Mouse (Mus musculus) gastrocnemius, adult 18-20 months (tissue): ENCODE data around the gene Brd4. TPM values are rescaled to one million over a fixed set of nuclear protein-coding genes. Genes with fewer than 3 reads are reported as not detected.

Source experiments
- DNase-seq: peaks from one replicate; pipeline ENCODE4 v3.0.0; 2021; ENCODE audit warnings: low spot score
- long read RNA-seq, 2 experiments: library from polyadenylated mRNA; stranded (forward); transcript quantifications; one replicate each; pipeline ENCODE4 v2.0.0; 2021
- total RNA-seq, 2 experiments: library from RNA; stranded (reverse); gene quantifications; 2 replicates each; pipeline ENCODE4 v1.2.3; 2021

Brd4 gene
- 10 to 100 TPM; 41.0 to 47.3 TPM for total RNA-seq
- long read RNA-seq, experiment 1, partial matches to known transcripts = 4 of 8 reads
- long read RNA-seq, experiment 1, other reads (novel, unspliced or antisense) = 4 of 8 reads
- long read RNA-seq, experiment 2, partial matches to known transcripts = 4 of 10 reads
- long read RNA-seq, experiment 2, other reads (novel, unspliced or antisense) = 6 of 10 reads

DNA sequence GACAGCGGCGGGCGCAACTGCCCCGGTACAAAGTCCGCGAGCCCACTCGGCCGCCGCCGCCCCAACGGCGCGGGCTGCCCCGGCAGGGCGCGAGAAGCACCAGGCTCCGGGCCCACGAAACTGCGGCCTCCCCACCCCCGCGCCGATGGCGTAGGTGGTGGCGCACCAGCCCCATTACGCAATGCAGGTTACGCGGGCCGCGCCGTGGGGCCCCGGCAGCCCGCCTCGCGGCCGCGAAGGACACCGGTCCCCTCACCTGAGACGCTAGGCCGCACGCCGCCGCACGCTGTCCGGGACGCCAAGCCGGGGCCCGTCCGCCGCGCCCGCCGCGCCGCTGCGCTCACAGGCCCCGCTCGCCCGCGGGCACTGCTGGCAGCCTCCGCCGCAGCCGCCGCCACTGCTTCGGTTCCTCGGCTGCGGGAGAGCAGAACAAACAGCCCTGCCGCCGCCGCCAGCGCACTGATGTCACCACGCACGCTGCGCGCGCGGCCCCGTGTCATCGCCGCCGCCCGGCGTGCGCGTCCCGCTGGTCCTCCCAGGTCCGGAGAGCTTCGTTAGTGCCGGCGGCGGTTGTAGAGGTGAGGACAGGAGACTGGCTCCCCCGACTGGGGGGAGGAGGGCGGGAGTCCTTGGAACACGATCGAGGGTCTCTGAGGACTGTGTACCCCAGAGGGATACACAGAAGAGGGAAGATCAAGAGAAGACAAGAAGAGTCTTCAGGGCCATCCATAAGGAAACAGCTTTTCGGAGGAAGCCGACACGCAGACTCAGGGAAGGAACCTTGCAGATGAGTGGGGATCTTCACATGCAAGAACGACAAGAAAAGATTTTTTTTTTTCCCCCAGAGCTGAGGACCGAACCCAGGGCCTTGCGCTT, at the start of gene Brd4:
Brd4 (minus strand) TSS at position 461 of the 876 bp plus-strand sequence.
- DNase-seq = peak; percentile 88

GRCm38 (mm10) chr17:32333675-32334303, 49.3 kb upstream of the Brd4 start:
- no peak for DNase-seq

DNA sequence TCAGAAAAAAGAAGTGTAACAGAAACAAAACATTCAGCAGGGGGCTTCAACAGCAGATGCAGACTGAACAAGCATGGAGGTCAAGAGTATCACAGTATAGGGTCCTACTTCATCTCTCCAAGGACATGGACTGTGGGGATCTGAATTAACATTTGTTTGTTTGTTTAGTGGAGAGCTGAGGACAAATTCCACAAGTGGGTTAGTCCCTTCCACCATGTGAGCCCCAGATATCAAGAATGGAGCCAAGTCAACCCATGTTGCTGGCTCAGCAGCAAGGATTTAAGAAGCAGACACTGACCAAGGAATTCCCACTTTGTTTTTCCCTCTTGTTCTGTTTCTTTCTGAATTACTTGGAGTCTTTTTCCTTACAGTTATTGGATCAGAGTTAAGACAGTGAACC, 43.0 kb upstream of the Brd4 start:
- DNase-seq = no peak

DNA sequence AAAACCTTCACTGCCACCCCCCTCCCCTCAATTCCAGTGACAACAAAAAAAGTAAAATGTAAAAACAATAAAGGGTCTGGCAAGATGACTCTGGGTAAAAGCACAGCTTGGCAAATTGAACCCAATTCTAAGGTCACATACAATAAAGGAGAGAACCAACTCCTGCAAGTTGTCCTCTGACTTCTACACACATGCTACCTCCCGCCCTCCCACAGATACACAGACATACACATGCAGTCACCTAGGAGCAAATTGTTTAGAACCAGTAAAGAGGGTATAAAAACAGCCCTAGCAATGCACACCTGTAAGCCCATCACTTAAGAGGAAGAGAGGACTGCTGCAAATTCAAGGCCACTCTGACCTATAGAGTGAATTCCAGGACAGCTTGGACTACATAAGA, 38.3 kb upstream of the Brd4 start:
- no peak for DNase-seq

DNA sequence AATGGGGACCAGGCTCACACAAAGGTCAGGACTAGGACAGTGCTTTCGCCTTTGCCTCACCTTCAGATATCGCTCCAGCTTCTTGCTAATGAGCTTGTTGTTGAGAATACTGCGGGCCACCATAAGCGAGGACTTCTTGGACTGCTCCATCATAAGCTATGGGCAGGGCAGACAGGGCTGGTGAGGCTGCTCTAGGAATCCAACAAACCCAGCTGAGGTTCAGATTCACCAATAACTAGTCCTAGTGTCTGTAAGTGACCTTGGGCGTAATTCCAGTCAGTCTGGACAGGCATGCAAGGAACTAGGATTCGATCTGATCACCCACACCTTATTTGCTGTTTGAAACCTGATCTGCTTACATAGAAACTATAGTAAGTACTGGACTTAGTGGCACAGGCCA, 37.3 kb upstream of the Brd4 start:
- DNase-seq = no peak

DNA sequence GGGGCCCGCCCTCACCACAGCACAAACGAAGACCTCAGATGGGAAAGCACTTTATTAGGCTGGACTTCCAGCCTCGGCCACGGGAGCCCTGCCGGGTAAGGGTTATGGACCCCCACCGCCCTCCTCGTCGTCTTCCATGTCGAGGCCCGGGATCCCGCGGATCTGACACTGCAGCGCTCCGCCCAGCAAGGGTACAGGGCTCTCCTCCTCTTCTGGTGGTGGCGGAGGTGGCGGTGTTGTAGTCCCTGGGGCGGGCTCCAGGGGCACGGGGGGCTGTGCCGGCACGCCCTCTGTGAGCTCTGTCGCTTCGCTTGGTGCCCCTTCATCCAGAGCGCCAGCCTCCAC, 36.8 kb upstream of the Brd4 start:
- no peak for DNase-seq

DNA sequence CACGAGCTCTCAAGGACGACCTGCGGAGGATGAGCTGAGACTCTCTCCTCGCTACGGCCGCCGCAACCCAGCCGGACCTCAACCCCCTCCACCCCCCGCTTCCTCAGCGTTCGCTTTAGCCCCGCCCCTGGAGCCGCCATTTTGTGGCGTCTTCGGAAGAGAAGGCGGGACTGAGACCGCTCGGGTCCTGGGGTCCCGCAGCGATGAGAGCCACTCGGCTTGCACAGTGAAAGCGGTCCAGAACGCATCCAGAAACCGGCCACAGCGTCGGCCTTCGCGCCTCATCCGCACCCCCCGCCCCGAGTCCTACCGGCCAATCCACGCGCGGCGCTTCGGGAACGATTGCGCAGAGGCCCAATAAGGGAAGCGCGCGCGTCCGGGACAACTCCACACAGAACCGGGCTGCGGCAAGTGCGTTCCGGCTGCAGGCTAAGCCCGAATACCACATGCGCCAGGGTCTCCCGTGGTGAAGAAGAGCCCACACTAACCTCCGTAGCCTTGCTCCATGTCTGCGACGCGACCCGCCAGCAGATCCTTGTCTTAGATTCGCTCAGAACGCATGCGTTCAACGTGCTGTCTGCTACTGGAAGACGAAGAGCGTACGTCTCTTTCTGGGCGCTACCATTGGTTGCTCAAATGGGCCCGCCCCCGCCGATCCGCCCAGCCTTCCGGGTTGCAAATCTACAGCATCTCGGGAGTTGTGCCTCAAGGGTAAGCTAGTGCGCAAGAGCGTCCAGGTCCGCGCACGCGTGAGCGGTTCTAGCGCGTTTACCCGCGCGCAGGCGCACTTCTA, 36.3 kb upstream of the Brd4 start, which contains the start of gene Akap8:
Akap8 (minus strand) TSS at position 642 of the 793 bp plus-strand sequence.
- peak; percentile 98 for DNase-seq

GRCm38 (mm10) chr17:32319950-32320349, 35.4 kb upstream of the Brd4 start:
- DNase-seq = peak; percentile 38

GRCm38 (mm10) chr17:32317708-32318107, 33.2 kb upstream of the Brd4 start:
- no peak for DNase-seq

DNA sequence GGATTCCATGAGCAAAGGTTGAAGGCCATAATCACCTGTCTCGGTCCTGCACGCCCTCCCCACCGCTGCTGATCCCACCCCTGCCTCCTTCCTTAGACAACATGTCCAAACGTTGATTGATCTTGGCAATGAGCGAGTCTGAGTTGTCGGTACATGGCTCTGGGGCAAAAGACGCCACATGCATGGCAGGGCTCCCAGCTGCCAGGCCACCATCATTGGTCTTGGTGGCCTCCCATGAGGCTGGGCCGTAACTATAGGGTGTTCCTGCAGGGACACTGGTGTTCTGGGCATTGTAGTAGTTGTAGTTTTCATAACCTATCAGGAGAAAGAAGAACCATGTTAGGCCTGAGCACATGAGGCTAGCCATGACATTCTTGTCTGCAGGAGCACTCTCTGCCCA, 32.5 kb upstream of the Brd4 start:
- no peak for DNase-seq

DNA sequence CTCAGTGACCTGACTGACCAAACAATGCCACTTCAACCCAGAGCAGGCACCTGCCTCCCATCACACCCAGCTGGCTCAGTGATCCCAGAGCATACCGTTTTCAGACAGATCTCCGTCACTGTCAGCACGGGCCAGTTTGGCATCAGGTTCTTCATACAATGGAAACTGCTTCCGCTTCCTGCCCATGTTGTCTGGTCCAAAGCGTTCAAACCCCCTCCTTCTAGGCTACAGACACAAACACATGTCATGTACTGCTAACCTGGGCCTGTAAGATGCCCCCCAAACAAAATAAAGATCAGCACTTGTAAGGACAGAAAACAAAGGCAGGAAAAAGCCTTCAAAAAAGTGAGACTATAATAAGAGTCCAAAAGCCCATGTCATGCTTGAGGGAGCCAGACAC, 31.0 kb upstream of the Brd4 start:
- DNase-seq = no peak

DNA sequence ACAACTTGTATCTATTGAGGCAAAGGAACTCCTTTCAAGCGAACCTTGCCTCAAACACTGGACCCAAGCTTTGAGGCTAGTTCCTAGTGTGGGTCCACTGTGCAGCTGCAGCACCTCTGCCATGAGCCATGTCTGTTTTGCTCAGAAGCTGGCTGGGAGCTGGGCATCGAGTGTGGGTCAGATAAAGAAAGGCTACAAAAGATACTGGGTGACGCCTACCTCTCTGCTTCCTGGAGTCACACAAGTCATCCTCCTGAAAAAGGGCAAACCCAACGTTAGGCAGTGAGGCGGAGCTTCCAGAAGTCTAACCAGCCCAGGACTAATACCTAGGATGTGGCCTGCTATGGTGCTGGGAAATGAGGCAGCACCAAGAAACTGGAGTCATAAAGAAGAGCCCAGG, 29.4 kb upstream of the Brd4 start:
- no peak for DNase-seq

GRCm38 (mm10) chr17:32312801-32313200, 28.3 kb upstream of the Brd4 start:
- DNase-seq = no peak

- no peak for DNase-seq
These were observed 23.4 kb upstream of the Brd4 start for GRCm38 (mm10) chr17:32307963-32308362.

- DNase-seq = no peak
These were observed 13.6 kb upstream of the Brd4 start for GRCm38 (mm10) chr17:32298125-32298524.

DNA sequence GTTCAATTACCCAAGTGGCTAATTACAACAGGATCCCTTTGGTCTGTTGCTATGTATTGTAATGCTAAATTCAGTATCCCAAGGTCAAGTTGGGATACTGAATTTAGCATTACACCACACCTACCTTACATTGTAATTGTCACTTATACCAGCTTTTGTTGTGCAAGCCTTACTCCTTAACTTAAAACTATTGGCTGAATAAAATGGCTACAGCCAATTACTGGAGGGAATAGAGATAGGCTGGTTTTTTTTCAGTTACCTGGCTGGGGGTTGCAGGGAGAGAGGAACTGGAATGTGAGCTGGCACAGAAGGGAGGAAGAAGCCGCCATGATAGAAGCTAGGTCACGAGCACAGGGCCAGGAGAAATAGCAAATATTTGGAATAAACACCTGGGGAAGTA, 11.4 kb upstream of the Brd4 start:
- no peak for DNase-seq

- no peak for DNase-seq
These were observed 10.6 kb upstream of the Brd4 start for GRCm38 (mm10) chr17:32295160-32295559.

- peak; percentile 12 for DNase-seq
These were observed 682 bp upstream of the Brd4 start for GRCm38 (mm10) chr17:32285138-32285670.

DNA sequence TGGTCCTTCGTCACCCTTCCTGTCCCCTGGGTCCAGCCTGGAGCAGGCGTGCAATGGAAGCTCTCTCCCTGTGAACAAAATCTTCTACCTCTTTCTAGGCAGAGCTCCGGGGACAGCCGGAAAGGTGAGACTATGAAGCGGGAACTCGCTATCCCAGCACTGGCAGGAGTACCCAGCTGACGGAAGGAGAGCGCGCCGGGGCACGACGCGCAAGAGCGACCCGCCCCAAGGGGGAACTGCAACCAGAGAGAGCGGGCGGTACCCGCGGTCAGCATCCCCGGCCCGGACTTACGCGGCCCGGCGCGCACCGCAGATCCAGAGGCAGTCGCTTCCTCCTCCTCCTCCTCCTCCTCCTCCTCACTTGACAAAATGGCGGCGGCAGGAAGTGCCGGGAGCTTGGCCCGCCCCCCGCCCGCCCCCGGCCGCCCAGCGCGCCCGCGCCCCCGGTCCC, 726 bp downstream of the Brd4 start:
- peak; percentile 51 for DNase-seq

DNA sequence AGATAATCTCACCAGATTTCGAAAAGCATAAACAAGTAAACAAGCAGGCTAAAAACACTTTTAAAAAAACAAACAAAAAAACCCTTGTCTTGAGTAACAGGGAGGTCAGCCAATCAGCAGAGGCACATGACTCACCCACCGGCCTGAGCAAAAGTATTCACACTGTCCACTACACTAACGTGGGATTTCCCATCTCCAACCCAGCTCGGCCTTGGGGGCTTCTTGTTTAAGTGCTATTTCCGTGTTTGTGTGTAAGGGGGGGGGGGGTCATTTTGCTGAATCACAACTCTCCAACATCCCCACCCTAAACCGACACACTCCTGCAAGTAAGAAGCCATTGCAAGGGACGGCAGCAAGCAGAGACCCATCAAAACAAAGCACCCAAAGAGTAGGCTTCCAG, 1.2 kb downstream of the Brd4 start:
- DNase-seq = no peak

DNA sequence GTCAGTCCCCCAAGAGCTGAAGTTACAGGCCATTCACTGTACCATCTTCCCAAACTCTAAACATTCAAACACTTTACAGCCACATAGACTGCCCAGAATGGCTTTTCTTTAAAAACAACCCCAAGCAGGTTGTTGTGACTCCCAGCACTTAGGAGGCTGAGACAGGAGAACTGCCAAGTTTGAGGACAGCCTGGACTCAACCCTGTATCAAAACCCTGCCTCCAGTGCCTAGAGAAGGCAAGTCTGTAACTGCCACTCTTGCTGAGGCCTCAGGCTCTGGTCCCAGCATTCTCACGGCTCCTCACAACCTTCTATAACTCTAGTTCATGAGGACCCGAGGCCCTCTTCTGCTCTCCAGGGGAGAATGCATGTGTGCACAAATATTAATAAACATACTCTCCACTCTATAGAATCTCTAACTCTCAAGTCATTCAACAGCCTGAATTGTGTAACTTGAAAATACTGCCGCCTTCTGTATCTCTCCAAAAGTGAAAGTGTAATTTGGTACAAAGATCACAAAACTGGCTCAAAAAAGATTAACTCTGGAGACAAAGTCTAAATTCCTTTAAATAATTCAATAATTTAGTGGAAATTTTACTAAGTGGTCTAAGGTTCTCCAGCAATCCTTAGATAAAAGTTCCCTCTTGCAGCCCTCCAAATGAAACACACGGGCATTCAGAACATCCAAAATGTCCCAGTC, 2.8 kb downstream of the Brd4 start:
- no peak for DNase-seq
